Mouse (Mus musculus) cerebellum, postnatal 10 days (tissue): ENCODE results near the gene Atxn10.

Source experiments
- DNase-seq, 2 experiments: peaks; one replicate each; pipeline ENCODE4 v3.0.0; 2021; ENCODE audit warnings: mixed read lengths in 2 of 2

The Atxn10 gene

DNA sequence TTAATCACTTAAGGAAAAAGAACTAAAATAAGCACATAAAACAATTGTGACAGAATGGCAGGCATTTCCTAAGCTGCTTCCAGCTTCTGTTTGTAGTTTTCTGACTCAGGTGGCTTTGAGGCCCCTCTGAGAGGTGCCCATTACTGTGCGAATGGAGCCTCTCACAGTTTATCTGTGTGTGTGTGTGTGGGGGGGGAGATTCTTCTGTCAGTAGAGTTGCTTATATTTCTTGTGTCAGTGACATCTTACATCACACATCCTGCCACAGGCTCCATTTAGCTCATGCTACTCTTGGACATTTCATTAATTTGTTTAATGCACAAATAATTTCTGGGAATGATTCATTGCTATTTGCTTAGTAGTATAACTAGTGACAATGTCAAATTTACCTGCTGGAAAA is 70.8 kb downstream of the Atxn10 start:
- no peak for DNase-seq

GRCm38 (mm10) chr15:85407342-85407741 is 71.3 kb downstream of the Atxn10 start:
- DNase-seq = no peak

DNA sequence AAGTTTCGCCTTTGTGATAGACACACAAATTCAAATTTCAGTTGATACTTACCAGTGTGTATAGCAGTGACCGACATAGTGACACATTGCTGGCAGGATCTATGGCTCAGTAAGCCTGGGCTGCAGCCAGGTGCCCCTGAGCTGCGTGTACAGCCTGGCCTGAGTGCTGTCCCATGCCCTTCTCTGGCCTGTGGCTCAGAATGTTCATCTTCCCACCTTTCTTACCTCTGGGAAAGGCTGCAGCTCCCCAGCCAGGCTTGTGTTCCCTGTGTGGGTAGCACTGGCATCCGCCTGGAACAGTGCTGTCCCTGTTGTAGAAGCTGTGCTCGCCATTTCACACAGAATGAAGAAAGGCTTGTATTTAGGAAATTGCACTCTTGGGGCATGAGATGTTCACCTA is 72.7 kb downstream of the Atxn10 start:
- peak; percentile 69 to 80 for DNase-seq

DNA sequence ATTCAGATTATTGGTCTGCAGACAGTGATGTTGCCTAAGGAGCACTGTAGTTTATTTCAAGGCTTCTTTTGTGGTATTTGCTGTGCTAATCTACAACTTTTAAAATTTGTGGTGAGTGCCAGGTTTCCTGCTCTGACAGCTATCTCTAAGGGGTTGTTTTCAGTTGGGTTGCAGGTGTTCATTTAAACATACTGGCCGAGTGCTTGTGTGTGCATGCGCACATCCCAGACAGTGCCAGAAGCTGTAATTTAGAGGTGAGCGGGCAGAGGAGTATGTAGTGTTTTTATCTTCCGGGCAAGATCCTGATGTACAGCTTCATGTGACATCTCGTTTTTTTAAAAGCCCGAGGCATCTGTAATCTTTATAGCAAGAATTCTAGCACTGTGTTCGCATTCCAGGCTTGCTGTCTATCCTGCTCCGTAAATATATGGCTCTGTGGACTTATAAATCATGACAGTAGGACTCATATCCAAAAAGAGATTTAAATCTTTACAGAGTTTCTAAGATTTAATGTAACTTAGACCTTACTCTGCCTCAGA is 73.3 kb downstream of the Atxn10 start:
- DNase-seq = peak in 1 of 2 experiments; percentile 11

DNA sequence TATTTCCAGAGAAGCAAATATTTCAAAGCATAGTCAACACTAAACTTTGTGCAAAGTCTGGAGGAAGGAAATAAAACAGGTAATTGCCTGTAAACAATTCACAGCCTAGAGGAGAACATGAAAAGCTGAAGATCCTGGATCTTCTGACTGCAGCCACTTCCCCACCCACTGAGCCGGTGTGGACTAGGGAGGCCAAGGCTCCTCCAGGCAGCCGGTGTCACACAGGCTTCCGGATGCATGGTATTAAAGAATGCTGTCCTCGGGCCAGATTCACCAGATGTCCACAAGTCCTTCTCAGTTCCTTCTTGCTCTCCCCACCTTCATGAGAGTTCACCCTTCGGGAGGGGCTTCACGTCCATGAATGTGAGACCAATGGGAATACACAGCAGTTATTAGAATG is 73.8 kb downstream of the Atxn10 start:
- DNase-seq = peak; percentile 74 to 83

GRCm38 (mm10) chr15:85414620-85415019 is 78.6 kb downstream of the Atxn10 start:
- DNase-seq = no peak

DNA sequence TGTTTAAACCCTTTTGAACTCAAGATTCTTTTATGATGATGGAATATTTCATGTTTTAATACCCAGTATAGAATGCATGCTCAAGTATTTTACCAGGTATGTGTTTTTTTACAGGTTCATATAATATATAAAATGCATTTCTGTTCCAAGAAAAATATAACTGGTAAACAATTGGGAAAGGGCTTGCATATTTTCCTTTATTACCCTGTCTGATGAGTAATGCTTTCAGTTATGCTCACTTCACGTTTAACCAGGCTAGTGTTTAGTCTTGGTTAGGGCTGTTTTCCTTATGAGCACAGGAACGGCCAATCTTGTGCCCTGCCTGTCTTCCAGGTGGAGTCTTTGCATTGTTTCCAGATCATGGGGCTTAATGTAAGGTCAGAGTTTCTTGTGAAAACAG is 84.6 kb downstream of the Atxn10 start:
- DNase-seq = no peak

GRCm38 (mm10) chr15:85424197-85424596 is 88.2 kb downstream of the Atxn10 start:
- DNase-seq = no peak

- DNase-seq = no peak
Observed at GRCm38 (mm10) chr15:85428140-85428539, 92.1 kb downstream of the Atxn10 start.

DNA sequence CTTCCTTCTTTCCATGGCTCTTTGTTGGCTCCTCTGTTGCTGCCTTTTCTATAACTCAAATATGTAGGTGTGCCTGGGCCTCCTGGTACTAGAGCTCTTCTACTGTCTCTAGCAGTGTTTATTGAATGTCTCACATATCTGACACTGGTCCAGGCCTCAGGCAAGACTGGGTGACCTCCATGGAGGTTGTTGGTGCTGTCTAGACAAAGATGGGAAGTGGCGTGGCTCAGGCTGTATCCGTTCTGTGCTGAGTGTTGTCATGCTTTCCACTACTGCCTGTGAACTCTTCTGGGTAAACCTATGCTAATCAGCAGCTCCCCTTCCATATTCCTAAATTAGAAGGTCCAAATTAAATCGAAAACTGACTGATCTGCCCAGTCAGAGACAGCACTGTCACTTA is 106.5 kb downstream of the Atxn10 start:
- DNase-seq = no peak

DNA sequence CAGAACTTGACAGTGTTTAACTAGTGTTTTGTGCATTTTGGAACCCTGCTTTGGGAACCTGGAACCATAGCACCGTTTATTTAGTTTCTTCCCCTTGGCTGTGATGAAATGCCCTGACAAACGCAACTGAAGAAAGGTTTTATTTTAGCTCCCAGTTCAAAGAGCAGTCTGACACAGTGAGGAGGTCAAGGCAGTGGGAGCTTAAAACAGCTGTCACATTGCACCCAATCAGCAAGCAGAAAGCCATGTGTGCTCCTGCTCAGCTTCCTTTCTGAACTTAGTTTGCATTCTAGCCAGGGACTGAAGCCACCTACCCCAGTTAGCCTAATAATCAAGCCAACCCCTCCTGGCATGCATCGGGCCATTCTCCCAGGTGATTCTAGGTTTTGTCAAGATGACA is 110.6 kb downstream of the Atxn10 start:
- DNase-seq = no peak

DNA sequence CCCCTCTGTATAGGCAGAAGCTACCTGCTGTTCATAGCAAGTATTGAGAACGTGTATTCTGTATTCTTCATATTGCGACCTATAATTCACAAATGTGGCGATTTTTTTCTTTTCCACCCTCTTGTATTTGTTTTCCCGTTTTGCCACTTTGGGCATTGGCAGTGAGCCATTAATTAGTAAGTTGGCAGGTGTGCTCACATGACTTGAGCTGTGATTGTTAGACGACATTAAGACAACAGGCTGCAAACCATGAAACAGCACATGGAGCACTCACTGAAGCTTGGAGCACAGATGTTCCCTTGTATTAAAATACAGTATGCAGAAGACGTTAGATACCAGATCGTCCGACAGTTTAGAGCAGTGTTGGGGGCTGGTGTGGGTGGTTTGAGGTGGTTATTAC is 120.8 kb downstream of the Atxn10 start:
- no peak for DNase-seq

DNA sequence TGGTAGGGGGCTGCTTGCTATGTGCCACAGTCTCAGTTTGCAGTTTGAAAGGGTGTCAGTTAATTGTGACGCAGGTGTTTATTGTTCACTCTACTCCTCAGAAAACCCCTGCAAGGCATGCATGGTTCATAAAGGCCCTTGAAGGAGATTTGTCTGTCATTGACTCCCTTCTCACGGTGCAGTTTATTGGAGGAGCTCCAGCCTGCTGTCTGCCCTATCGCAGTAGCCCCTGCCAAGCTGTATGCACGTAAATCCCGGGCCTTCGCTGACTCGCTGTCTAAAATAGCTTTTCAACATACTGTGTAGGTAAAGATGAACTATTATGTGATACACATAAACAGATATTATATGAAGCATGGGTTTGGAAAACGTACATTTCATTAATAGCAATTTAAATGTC is 121.8 kb downstream of the Atxn10 start:
- DNase-seq = peak in 1 of 2 experiments; percentile 56

- DNase-seq = no peak
Observed at GRCm38 (mm10) chr15:85458631-85459082, 122.6 kb downstream of the Atxn10 start.

DNA sequence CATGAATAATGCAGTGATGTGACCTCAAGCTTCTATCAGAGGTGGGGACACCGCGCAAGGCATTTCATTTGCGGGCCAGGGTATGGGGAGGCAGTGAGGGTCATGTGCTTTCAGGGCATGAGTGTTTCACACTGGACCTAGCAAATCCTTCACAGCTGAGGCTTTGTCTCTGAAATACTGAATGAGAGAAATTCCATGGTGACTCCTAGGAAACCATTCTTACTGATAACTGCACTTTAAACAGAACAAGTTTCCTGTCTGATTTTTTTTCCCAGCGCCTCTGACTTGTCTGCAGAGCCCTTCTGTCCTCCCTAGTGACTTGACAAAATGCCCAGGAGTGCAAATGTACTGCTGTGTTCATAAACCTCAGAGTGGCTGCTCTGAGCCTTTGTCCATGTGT is 125.5 kb downstream of the Atxn10 start:
- peak; percentile 52 to 54 for DNase-seq

DNA sequence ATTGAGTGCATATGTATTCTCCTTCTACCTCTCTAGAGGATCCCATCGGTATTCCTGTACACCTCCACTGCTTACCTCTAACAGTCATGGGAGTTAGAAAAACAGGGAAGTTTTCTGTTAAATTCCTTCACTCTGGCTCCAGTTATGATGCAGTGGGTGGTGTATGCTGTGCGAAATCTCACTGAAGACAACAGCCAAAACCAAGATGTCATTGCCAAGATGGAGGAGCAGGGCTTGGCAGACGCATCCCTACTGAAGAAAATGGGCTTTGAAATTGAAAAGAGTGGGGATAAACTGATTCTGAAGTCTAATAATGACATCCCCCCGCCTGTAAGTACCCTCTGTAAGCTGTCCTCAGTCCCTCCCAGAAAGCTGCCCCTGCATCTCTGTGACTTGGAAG is 126.1 kb downstream of the Atxn10 start:
- DNase-seq = peak; percentile 58 to 61

GRCm38 (mm10) chr15:85463027-85463790 is 127.2 kb downstream of the Atxn10 start:
- no peak for DNase-seq

- no peak for DNase-seq
Observed at GRCm38 (mm10) chr15:85464190-85464589, 128.1 kb downstream of the Atxn10 start.

DNA sequence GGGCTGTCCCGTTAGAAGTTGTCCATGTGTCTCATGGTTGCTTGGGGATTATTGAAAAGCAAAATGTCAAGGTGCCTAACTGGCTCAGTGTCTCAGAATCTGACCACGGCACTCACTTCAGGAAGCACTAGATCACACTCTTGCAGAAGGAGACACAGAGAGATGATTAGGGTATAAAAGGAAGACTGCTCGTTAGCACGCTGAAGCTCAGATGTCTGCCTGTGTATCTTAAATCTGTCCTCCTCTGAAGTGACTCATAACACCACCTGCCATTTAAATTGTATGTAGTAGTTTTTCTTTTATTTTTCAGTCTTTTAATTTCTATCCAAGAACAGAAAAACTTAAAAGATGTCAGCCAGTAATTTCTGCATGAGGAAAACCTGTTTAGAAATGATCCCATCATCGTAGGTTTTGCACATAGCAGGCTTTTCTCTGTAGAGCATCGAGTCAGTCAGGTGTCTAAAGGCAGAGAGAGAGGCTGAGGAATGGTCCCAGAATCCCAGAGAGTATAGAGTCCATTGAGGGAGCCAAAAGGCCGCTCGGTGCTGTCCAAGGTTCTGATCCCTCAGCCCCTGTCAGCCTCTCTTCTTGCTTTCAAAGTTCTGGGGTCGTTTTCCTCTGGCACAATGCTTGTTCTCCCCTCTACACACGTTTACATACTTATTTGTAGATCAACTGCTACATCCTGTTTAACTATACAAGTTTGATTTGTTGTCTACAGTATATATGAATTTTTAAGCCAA is 128.9 kb downstream of the Atxn10 start:
- DNase-seq = no peak

DNA sequence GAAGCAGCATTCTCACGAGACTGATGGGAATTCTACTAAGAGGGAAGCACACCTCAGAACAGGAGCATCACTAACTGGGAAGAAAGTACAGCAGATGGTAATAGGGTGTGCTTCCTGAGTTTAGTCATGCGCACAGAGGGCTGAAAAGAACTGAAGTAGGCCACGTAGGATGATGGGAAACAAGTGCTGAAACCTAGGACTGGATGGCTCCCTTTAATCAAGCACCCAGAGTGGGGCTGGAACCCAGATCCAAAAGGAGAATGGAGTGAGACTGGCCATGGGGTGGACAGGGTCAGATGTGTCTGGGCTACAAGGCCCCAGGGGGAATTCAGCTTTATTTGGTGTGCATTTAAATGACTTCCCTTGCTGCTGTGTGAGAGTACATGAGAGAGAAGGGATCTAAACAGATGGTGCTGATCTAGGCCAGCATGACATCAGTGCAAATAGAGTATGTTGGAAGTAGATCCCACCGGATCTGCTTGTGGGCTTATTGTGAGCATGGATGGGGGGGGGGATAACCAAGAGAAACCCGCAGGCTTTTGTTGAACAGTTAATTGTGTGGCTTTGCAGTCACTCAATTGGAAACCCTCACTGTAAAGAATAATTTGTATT is 130.5 kb downstream of the Atxn10 start:
- no peak for DNase-seq

- no peak for DNase-seq
Observed at GRCm38 (mm10) chr15:85469401-85469800, 133.4 kb downstream of the Atxn10 start.

GRCm38 (mm10) chr15:85474697-85475096 is 138.7 kb downstream of the Atxn10 start:
- DNase-seq = peak; percentile 82 to 88

DNA sequence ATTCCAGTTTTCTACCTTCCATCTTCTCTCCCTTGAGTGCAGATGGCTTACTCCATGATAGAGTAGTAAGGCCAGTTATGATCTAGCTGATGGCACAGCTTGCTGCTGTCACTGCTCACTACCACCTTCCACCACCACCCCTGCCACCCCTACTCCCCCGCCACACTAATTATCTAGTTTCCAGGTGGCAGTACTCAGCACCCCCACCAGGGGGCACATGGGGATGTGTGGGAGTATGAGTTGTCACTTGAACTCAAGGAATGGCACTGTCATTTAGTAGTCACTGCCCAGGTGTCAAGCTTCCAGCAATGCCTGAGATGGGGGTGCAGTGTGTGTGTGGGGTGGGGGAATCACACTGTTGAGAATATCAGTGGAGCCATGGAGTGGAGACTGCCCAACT is 141.5 kb downstream of the Atxn10 start:
- DNase-seq = peak; percentile 85 to 89
